Mouse (Mus musculus) spleen, postnatal 14 days (tissue): ENCODE data around the gene Pex14.

Source experiments
- DNase-seq, 2 experiments: peaks; one replicate each; pipeline ENCODE4 v3.0.0; 2021 to 2022; ENCODE audit warnings: low spot score in 2 of 2

Gene Pex14

GRCm38 (mm10) chr4:149057470-149057869 lies 42.2 kb downstream of the Pex14 start:
- no peak for DNase-seq

GRCm38 (mm10) chr4:149056957-149057356 lies 42.7 kb downstream of the Pex14 start:
- no peak for DNase-seq

DNA sequence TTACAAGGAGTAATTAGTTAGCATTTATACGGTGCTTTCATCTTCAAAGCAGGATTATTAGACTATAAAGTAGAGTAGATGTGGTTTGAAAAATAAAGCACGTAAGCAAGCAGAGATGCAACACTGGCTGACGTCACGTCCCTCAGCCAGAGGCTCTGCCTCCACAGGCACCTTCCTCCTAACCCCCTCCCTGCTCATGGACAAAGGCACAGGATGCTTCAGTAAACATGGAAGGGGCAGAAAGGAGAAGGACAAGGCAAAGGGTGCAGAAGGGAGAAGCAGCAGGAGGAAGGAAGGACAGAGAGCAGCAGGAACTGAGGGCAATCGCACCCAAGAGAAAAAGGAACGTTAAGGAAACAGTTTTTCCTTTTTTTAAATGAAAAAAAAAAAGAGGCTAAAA lies 43.8 kb downstream of the Pex14 start:
- no peak for DNase-seq

DNA sequence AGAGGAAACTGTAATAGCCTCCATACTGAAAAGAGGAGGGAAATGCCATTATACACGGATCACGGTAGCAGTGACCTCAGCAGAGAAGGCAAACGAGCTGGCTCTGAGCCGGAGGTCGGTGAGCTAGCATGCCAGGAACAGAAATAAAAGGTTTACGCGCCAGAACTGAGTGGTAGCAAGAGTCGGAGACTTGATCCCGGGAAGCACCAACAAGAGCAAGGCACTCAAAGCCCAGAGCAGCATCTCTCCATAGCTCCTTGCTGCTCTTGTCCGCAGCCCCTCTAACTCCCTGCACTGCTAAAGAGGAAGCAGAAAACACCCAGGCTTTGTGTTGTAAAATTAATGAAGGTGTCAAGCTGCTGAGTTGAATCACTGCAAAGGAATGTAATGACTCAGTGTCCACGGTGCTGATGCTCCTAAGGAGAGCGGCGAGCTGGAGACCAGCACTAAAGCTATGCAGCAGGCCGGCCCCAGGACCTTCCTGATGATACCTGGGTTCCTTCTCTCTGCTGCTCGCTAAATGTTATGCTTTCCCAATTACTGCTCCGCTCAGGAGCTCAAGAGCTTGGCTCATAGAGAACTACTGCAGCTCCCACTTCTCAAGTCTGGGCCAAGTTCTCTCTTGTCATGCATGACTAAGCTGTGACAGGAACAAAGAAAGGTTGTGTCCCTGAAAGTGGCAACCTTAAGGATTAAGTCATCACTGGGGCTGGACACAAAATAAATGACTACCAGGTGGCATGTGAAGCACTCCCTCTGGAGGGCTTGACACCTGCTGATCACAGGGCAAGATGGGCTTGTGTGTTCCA lies 50.1 kb downstream of the Pex14 start:
- DNase-seq, result no peak

DNA sequence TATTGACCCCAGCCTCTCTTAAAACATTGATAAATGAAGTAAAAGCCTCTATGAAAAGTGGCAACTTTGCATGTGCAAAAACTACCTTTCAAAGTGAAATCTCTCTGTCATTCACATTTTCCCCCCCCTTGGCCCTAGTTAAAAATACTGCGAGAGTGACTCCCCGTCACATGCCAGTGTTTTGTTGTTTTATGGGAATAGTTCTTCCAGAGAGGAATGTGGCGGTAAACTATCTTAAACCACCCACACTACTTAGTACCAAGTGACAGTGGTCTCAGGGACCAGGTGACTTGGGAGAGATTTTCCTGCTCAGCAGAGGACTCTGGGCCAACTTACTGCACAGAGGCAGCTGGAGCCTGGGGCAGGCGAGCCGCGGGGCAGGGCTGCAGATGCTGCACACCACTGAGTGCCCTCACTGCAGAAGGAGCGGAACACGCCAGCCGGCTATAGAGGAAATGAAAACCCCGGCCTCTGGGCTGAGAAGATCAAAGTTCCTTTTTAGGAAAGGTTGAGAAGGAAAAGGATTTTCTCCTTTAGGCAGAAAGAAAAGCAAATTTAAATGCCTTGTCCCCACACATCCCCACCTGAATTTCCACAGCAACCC lies 50.9 kb downstream of the Pex14 start:
- DNase-seq, result peak; percentile 9 to 16

- DNase-seq, result no peak
These were observed 52.3 kb downstream of the Pex14 start for GRCm38 (mm10) chr4:149047360-149047759.

DNA sequence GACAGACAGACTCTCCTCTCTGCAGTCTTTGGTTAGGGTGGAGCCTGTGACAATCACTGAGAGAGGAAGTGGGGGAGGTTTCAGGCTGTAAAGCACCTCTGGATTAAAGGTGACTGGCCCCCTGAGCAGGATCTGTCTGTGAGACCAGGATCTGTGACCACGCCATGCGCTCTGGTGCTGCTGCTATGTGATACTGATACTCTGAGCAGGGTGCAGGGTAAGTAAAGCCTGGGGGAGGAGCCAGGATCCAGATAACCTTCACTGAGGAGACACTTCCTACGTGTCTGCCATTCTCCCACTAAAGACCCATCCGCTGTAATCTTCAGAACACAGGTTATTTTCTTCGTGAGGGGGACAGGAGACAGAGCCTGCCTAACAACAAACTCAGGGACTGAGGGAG lies 53.8 kb downstream of the Pex14 start:
- DNase-seq, result no peak

- DNase-seq, result no peak
These were observed 59.4 kb downstream of the Pex14 start for GRCm38 (mm10) chr4:149040289-149040688.

DNA sequence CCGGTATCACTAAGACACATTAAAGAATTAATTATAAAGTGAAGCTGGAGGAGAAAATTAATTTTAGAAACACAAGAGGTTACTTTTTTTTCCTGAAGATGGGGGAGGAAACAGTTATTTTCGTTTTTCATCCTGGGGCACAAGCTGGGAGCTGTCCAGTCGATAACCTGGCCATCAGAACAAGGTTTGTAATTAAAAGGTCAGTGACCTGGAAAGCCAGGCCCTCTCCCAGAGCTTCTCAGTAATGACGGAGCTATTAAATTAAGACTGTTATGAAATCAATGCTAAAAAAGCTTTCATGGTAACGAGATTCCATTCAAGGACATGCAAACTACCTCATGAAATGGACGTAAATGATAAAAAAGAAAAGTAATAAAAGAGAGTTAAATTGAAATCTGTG lies 62.0 kb downstream of the Pex14 start:
- DNase-seq, result no peak

- no peak for DNase-seq
These were observed 63.1 kb downstream of the Pex14 start for GRCm38 (mm10) chr4:149036592-149036991.

DNA sequence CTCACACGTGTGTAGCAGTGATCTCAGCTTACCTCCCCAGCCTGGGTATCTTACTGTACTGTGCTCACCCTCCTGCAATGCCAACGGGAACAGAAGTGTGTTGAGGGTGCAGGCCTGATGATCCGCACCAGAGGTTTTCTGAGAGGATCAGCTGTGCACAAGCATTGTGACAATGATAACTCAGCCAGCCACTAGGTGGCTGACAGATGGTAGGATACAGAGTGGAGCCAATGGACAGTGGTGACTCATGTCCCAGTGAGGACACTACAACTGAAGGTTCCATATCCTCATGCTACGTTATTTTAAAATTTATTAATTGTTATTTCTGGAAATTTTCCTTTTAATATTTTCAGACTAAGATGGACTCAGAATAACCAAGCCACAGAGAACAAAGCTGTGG lies 68.2 kb downstream of the Pex14 start:
- DNase-seq, result no peak

DNA sequence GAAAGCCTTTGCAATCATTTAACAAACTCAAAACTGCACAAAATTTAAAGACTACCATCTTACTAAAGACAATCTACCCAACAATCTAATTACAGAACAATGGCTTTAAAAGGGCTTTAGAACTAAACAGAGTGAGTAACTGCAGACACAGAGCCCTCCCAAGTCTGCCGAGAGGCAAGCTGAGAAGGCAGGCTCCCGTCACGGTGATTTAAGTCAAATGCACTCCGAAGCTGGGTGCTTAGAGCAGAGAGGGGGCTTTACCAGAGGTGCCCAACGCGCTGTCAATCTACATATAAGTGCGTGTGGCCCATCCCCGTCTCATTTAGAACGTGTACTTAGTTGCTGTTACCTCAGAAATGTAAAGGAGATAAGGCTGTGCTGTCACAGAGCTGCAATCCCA lies 72.1 kb downstream of the Pex14 start:
- no peak for DNase-seq

- DNase-seq, result no peak
These were observed 74.4 kb downstream of the Pex14 start for GRCm38 (mm10) chr4:149025242-149025641.

DNA sequence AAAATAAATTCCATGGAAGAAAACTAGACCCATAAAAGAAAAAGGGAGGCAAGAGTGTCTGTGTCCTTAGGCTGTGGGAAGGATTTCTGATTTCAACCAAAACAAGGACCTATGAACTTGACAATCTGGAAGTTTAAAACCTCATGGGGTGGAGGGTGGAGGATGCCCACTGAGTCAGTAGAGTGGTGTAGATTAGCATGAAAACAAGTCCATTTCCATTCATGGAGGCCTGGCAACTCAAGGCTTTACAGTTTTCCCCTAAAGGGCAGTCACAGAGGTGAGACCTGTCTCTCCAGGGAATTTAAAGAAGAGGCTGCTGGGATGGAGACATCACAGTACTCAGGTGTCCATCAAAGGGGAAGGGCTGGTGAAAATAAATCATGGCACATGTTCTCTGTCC lies 78.7 kb downstream of the Pex14 start:
- DNase-seq, result no peak

- DNase-seq, result no peak
These were observed 80.2 kb downstream of the Pex14 start for GRCm38 (mm10) chr4:149019456-149019855.

DNA sequence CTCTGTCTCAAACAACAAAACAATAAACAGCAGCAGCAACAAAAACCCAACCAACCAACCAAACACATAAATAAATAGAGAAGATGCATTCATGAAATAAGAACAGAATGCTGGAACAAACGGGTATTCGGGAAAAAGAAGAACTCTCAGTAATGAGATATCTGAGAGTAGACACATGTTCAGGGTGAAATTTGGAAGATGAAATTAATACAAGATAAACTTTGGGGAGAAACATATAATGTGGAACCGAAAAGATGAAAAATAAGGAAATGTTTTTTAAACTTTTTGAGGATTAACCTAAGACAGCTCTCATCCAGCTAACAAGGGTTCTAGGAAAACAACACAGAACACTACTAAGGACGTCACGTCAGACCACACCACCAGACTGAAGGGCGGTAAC lies 92.9 kb downstream of the Pex14 start:
- DNase-seq, result no peak

GRCm38 (mm10) chr4:149006107-149006506 lies 93.6 kb downstream of the Pex14 start:
- no peak for DNase-seq

GRCm38 (mm10) chr4:149002441-149003093 lies 97.1 kb downstream of the Pex14 start:
- DNase-seq, result no peak

- DNase-seq, result no peak
These were observed 98.2 kb downstream of the Pex14 start for GRCm38 (mm10) chr4:149001515-149001914.

- no peak for DNase-seq
These were observed 98.9 kb downstream of the Pex14 start for GRCm38 (mm10) chr4:149000746-149001145.

- DNase-seq, result no peak
These were observed 105.7 kb downstream of the Pex14 start for GRCm38 (mm10) chr4:148993948-148994347.

GRCm38 (mm10) chr4:148990038-148990437 lies 109.6 kb downstream of the Pex14 start:
- no peak for DNase-seq
